Mouse (Mus musculus) kidney, postnatal 10 days (tissue): ENCODE measurements at regions not wholly inside any gene's neighbourhood (a gene's known extent, or its start where the extent isn't known, plus 50 kb on each side); places are given as distances from the start of the nearest gene placed in this dataset.
"Not testable (repeated sequence)": the region's sequence is repeated elsewhere in the genome, so short reads cannot be mapped to it uniquely, and the experiment has no call there.

Experiments used
- DNase-seq: peaks from one replicate; pipeline ENCODE4 v3.0.0; 2021; ENCODE audit warnings: mixed read lengths

- no peak for DNase-seq
Measured at GRCm38 (mm10) chr16:20047356-20047755, 50.0 kb upstream of the Klhl24 start.

- not testable (repeated sequence) for DNase-seq
Measured at GRCm38 (mm10) chr16:20035166-20035565, 52.3 kb upstream of the Klhl6 start.

- peak; percentile 72 for DNase-seq
Measured at GRCm38 (mm10) chr16:20032328-20033081, 49.7 kb upstream of the Klhl6 start.
